Mouse (Mus musculus) embryonic facial prominence, embryonic 13.5 days (tissue): Measurements from ENCODE around the gene Atg13. TPM values are rescaled to one million over a fixed set of nuclear protein-coding genes. Genes with fewer than 3 reads are reported as not detected.

Experiments
- ATAC-seq: fragments of 200-750 bp; cut with Nextera tagmentation; 2 replicates; pipeline ENCODE4 v1.8.0; 2017; ENCODE audit warnings: low read depth; ENCODE audit not compliant: insufficient number of reproducible peaks, insufficient read depth, low FRiP score, low TSS enrichment
- H3K27ac ChIP-seq: fragments of 300-500 bp; sonication (generic); 2 replicates; pipeline ENCODE4 v1.5.1; 2015; ENCODE audit warnings: moderate library complexity, mild to moderate bottlenecking, inconsistent platforms
- H3K27me3 ChIP-seq: fragments of 300-500 bp; sonication (generic); 2 replicates; pipeline ENCODE4 v1.6.1; 2015; ENCODE audit warnings: mild to moderate bottlenecking, inconsistent platforms
- H3K36me3 ChIP-seq: fragments of 300-500 bp; sonication (generic); 2 replicates; pipeline ENCODE4 v1.6.1; 2015; ENCODE audit warnings: mild to moderate bottlenecking, inconsistent platforms
- H3K4me1 ChIP-seq: fragments of 300-500 bp; sonication (generic); 2 replicates; pipeline ENCODE4 v1.6.1; 2015; ENCODE audit warnings: inconsistent platforms
- H3K4me2 ChIP-seq: fragments of 300-500 bp; sonication (generic); 2 replicates; pipeline ENCODE4 v1.6.1; 2015; ENCODE audit warnings: moderate library complexity, mild to moderate bottlenecking, inconsistent platforms
- H3K4me3 ChIP-seq: fragments of 300-500 bp; sonication (generic); 2 replicates; pipeline ENCODE4 v1.5.1; 2015; ENCODE audit warnings: mild to moderate bottlenecking, inconsistent platforms
- H3K9ac ChIP-seq: fragments of 300-500 bp; sonication (generic); 2 replicates; pipeline ENCODE4 v1.6.1; 2015; ENCODE audit warnings: mild to moderate bottlenecking, inconsistent platforms
- H3K9me3 ChIP-seq: fragments of 300-500 bp; sonication (generic); 2 replicates; pipeline ENCODE4 v1.6.1; 2016; ENCODE audit warnings: inconsistent platforms
- WGBS: fragments of 180-500 bp; shearing (Covaris S2); methylation state at CpG from one replicate; pipeline ENCODE4 v1.1.7; 2015; ENCODE audit warnings: mixed read lengths; 5-methylcytosine and 5-hydroxymethylcytosine counted together
- polyA plus RNA-seq: library from polyadenylated mRNA; unstranded; fragments of >200 nt; fragmentation: Nextera tagmentation; extraction: Ambion mirVana; gene quantifications from 2 replicates; pipeline ENCODE4 v1.2.1, GENCODE M21; 2015

Atg13 gene
- polyA plus RNA-seq, 1 experiment from 2014 or later = 28.5 TPM

- H3K4me2 ChIP-seq = no peak overlapping the region
- H3K36me3 ChIP-seq = peaks cover 12% of the 10 kb centered on the region
- H3K9ac ChIP-seq = no peak overlapping the region
- H3K4me3 ChIP-seq = no peak overlapping the region
- ATAC-seq = no peak
- WGBS = 90% methylated on average over 8 of the region's 8 CpGs
- H3K27ac ChIP-seq = no peak overlapping the region
- H3K4me1 ChIP-seq = no peaks in the 10 kb centered on the region
- H3K27me3 ChIP-seq = no peaks in the 10 kb centered on the region
- no peaks in the 10 kb centered on the region for H3K9me3 ChIP-seq
Observed at GRCm38 (mm10) chr2:91628171-91628570, 82.2 kb downstream of the Atg13 start.

GRCm38 (mm10) chr2:91627486-91627885 lies 82.9 kb downstream of the Atg13 start:
- Histone ChIP-seq H3K4me2 (no peak overlapping the region), H3K4me3 (no peak overlapping the region), H3K27ac (no peak overlapping the region), H3K9me3 (no peaks in the 10 kb centered on the region), H3K36me3 (peaks cover 19% of the 10 kb centered on the region), H3K4me1 (no peaks in the 10 kb centered on the region), H3K27me3 (no peaks in the 10 kb centered on the region), H3K9ac (no peak overlapping the region)
- 79% methylated on average over 5 of the region's 5 CpGs for whole genome bisulfite sequencing
- no peak for ATAC-seq

Other genes with a start within 250 kb of the Atg13 start
- 103 and 110 TPM in 2 replicates for gene Ckap5, start 183.8 kb downstream of the Atg13 start, polyA plus RNA-seq
- 0.27 and 4.3 TPM in 2 replicates for gene F2, start 74.2 kb downstream of the Atg13 start, polyA plus RNA-seq
- 13.9 and 14.3 TPM in 2 replicates for gene Zfp408, start 60.8 kb downstream of the Atg13 start, polyA plus RNA-seq
- 92.9 and 108 TPM in 2 replicates for gene Arhgap1, start 60.7 kb downstream of the Atg13 start, polyA plus RNA-seq
- gene Harbi1, start 276 bp upstream of the Atg13 start, polyA plus RNA-seq = 25.5 and 30.5 TPM in 2 replicates
- 20.6 and 23.5 TPM in 2 replicates for gene Ambra1, start 19.6 kb upstream of the Atg13 start, polyA plus RNA-seq
- gene Chrm4, start 216.7 kb upstream of the Atg13 start, polyA plus RNA-seq = 0.18 and 0.32 TPM in 2 replicates
- gene Mdk, start 221.7 kb upstream of the Atg13 start, polyA plus RNA-seq = 1,381 and 1,602 TPM in 2 replicates
- gene Gm9821, start 235.1 kb upstream of the Atg13 start, polyA plus RNA-seq = 0.39 and 0.61 TPM in 2 replicates